Mouse (Mus musculus): ENCODE results near the gene Fads1. TPM values are rescaled to one million over a fixed set of nuclear protein-coding genes. Genes with fewer than 3 reads are reported as not detected.

Fads1 gene
- total RNA-seq, 1 experiment from 2014 or later, result 25.9 TPM

- peak; percentile 62 to 87 for ATAC-seq (replicated peaks in 1 of 2; ENCODE audit: insufficient read depth in 1 of 2, low FRiP score in 2 of 2, low TSS enrichment in 1 of 2, low read depth in 1 of 2, poor library complexity in 2 of 2, severe bottlenecking in 2 of 2)
Measured at GRCm38 (mm10) chr19:10173116-10173718, 9.5 kb upstream of the Fads1 start.

GRCm38 (mm10) chr19:10173844-10174539 lies 8.7 kb upstream of the Fads1 start:
- peak; percentile 76 to 80 for ATAC-seq (replicated peaks in 1 of 2; ENCODE audit: insufficient read depth in 1 of 2, low FRiP score in 2 of 2, low TSS enrichment in 1 of 2, low read depth in 1 of 2, poor library complexity in 2 of 2, severe bottlenecking in 2 of 2)

- no peak for ATAC-seq (replicated peaks in 1 of 2; ENCODE audit: insufficient read depth in 1 of 2, low FRiP score in 2 of 2, low TSS enrichment in 1 of 2, low read depth in 1 of 2, poor library complexity in 2 of 2, severe bottlenecking in 2 of 2)
Measured at GRCm38 (mm10) chr19:10174956-10175355, 7.7 kb upstream of the Fads1 start.

GRCm38 (mm10) chr19:10176477-10176876 lies 6.2 kb upstream of the Fads1 start:
- ATAC-seq (replicated peaks in 1 of 2; ENCODE audit: insufficient read depth in 1 of 2, low FRiP score in 2 of 2, low TSS enrichment in 1 of 2, low read depth in 1 of 2, poor library complexity in 2 of 2, severe bottlenecking in 2 of 2), result no peak

- ATAC-seq (replicated peaks in 1 of 2; ENCODE audit: insufficient read depth in 1 of 2, low FRiP score in 2 of 2, low TSS enrichment in 1 of 2, low read depth in 1 of 2, poor library complexity in 2 of 2, severe bottlenecking in 2 of 2), result peak in 1 of 2 experiments; percentile 19; a peak in 1 of 4 replicates
Measured at GRCm38 (mm10) chr19:10176941-10177372, 5.7 kb upstream of the Fads1 start.

- no peak for ATAC-seq (replicated peaks in 1 of 2; ENCODE audit: insufficient read depth in 1 of 2, low FRiP score in 2 of 2, low TSS enrichment in 1 of 2, low read depth in 1 of 2, poor library complexity in 2 of 2, severe bottlenecking in 2 of 2)
Measured at GRCm38 (mm10) chr19:10181225-10181624, 1.5 kb upstream of the Fads1 start.

- peak in 1 of 2 experiments; percentile 29; a peak in 1 of 4 replicates for ATAC-seq (replicated peaks in 1 of 2; ENCODE audit: insufficient read depth in 1 of 2, low FRiP score in 2 of 2, low TSS enrichment in 1 of 2, low read depth in 1 of 2, poor library complexity in 2 of 2, severe bottlenecking in 2 of 2)
Measured at GRCm38 (mm10) chr19:10182142-10182541, 546 bp upstream of the Fads1 start.

- ATAC-seq (replicated peaks in 1 of 2; ENCODE audit: insufficient read depth in 1 of 2, low FRiP score in 2 of 2, low TSS enrichment in 1 of 2, low read depth in 1 of 2, poor library complexity in 2 of 2, severe bottlenecking in 2 of 2), result peak; percentile 26 to 43; a peak in 2 of 4 replicates
Measured at GRCm38 (mm10) chr19:10183299-10183983, 753 bp downstream of the Fads1 start.

- no peak for ATAC-seq (replicated peaks in 1 of 2; ENCODE audit: insufficient read depth in 1 of 2, low FRiP score in 2 of 2, low TSS enrichment in 1 of 2, low read depth in 1 of 2, poor library complexity in 2 of 2, severe bottlenecking in 2 of 2)
Measured at GRCm38 (mm10) chr19:10184096-10184495, 1.4 kb downstream of the Fads1 start.

- no peak for ATAC-seq (replicated peaks in 1 of 2; ENCODE audit: insufficient read depth in 1 of 2, low FRiP score in 2 of 2, low TSS enrichment in 1 of 2, low read depth in 1 of 2, poor library complexity in 2 of 2, severe bottlenecking in 2 of 2)
Measured at GRCm38 (mm10) chr19:10185876-10186275, 3.2 kb downstream of the Fads1 start.

- no peak for ATAC-seq (replicated peaks in 1 of 2; ENCODE audit: insufficient read depth in 1 of 2, low FRiP score in 2 of 2, low TSS enrichment in 1 of 2, low read depth in 1 of 2, poor library complexity in 2 of 2, severe bottlenecking in 2 of 2)
Measured at GRCm38 (mm10) chr19:10186569-10186968, 3.9 kb downstream of the Fads1 start.

GRCm38 (mm10) chr19:10188281-10188811 lies 5.7 kb downstream of the Fads1 start:
- ATAC-seq (replicated peaks in 1 of 2; ENCODE audit: insufficient read depth in 1 of 2, low FRiP score in 2 of 2, low TSS enrichment in 1 of 2, low read depth in 1 of 2, poor library complexity in 2 of 2, severe bottlenecking in 2 of 2), result no peak

GRCm38 (mm10) chr19:10189022-10189421 lies 6.3 kb downstream of the Fads1 start:
- no peak for ATAC-seq (replicated peaks in 1 of 2; ENCODE audit: insufficient read depth in 1 of 2, low FRiP score in 2 of 2, low TSS enrichment in 1 of 2, low read depth in 1 of 2, poor library complexity in 2 of 2, severe bottlenecking in 2 of 2)

- ATAC-seq (replicated peaks in 1 of 2; ENCODE audit: insufficient read depth in 1 of 2, low FRiP score in 2 of 2, low TSS enrichment in 1 of 2, low read depth in 1 of 2, poor library complexity in 2 of 2, severe bottlenecking in 2 of 2), result no peak
Measured at GRCm38 (mm10) chr19:10189940-10190339, 7.3 kb downstream of the Fads1 start.

- ATAC-seq (replicated peaks in 1 of 2; ENCODE audit: insufficient read depth in 1 of 2, low FRiP score in 2 of 2, low TSS enrichment in 1 of 2, low read depth in 1 of 2, poor library complexity in 2 of 2, severe bottlenecking in 2 of 2), result peak; percentile 54 to 55; a peak in 1 of 4 replicates
Measured at GRCm38 (mm10) chr19:10190796-10191195, 8.1 kb downstream of the Fads1 start.

- peak; percentile 30 to 42; a peak in 1 of 4 replicates for ATAC-seq (replicated peaks in 1 of 2; ENCODE audit: insufficient read depth in 1 of 2, low FRiP score in 2 of 2, low TSS enrichment in 1 of 2, low read depth in 1 of 2, poor library complexity in 2 of 2, severe bottlenecking in 2 of 2)
Measured at GRCm38 (mm10) chr19:10191326-10191725, 8.6 kb downstream of the Fads1 start.

GRCm38 (mm10) chr19:10194337-10194736 lies 11.6 kb downstream of the Fads1 start:
- no peak for ATAC-seq (replicated peaks in 1 of 2; ENCODE audit: insufficient read depth in 1 of 2, low FRiP score in 2 of 2, low TSS enrichment in 1 of 2, low read depth in 1 of 2, poor library complexity in 2 of 2, severe bottlenecking in 2 of 2)

GRCm38 (mm10) chr19:10195252-10195651 lies 12.6 kb downstream of the Fads1 start:
- ATAC-seq (replicated peaks in 1 of 2; ENCODE audit: insufficient read depth in 1 of 2, low FRiP score in 2 of 2, low TSS enrichment in 1 of 2, low read depth in 1 of 2, poor library complexity in 2 of 2, severe bottlenecking in 2 of 2), result no peak

Data from hematopoietic stem cell, adult 5-6 weeks (primary cell).